Mouse (Mus musculus): ENCODE measurements around the gene Serpinb9f.
"Not testable (repeated sequence)": the region's sequence is repeated elsewhere in the genome, so short reads cannot be mapped to it uniquely, and the experiment has no call there.

Gene Serpinb9f

GRCm38 (mm10) chr13:33323777-33324176, at the start of gene Serpinb9f:
Serpinb9f (plus strand) TSS chr13:33324077.
- DNase-seq, result not testable (repeated sequence)

GRCm38 (mm10) chr13:33308631-33309030, 15.2 kb upstream of the Serpinb9f start:
- DNase-seq, result not testable (repeated sequence)

DNA sequence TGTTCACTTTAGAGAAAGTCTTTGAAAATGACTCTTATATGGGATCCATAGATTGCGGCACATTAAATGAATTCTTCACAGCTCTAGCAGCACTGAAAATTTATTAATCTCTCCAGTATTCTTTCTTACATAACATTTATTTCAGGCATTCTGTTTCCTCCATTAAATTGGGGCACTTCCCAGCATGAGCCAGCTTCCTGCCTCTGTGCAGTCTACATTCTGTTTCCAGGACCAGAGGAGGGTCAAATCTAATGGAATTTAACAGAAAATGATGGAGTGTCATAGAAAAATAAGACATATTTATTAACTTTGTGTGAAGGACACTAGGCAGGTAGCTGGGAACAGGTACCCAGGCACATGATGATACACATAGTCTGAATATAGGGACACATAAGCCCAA, 32.8 kb downstream of the Serpinb9f start:
- not testable (repeated sequence) for DNase-seq
